Mouse (Mus musculus) hindlimb bud, embryonic 11.5 days (tissue): ENCODE results near the gene Ube2n.

Experiments used
- DNase-seq: peaks from one replicate; pipeline ENCODE4 v3.0.0-alpha.2; 2012; ENCODE audit warnings: low read depth, low spot score; ENCODE audit errors: extremely low spot score

Gene Ube2n

GRCm38 (mm10) chr10:95590196-95590595 is 75.3 kb downstream of the Ube2n start:
- DNase-seq = no peak

- DNase-seq = no peak
Measured at GRCm38 (mm10) chr10:95591257-95591656, 76.3 kb downstream of the Ube2n start.

DNA sequence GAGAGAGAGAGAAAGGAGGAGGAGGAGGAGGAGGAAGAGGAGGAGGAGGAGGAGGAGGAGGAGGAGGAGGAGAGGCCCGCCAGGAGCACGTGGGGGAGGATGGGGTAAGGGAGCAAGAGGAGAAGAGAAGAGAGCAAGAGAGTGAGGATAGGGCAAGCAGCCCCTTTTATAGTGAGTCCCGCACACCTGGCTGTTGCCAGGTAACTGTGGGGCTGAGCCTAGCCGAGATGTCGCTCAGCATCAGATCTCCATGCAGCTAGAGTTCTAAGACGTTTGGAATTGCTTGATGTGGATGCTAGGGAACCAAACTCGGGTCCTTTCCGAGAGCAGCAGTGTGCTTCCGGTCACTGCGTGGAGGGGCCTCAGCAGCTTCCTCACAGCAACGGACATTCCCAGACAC is 79.5 kb downstream of the Ube2n start:
- DNase-seq = no peak
